Mouse (Mus musculus): ENCODE results near the gene Nlgn1.

GRCm38 (mm10) chr3:25813368-25813767 lies 518.9 kb downstream of the Nlgn1 start:
- TF ChIP-seq CTCF (IDR thresholded peaks at IDR 0.05; ENCODE audit: low read depth), result no peak
- no peak for TF ChIP-seq EP300 (IDR thresholded peaks at IDR 0.05; ENCODE audit: low read depth)

All from liver, embryonic 14.5 days (tissue).